Mouse (Mus musculus): ENCODE measurements around the gene Prickle4. TPM values are rescaled to one million over a fixed set of nuclear protein-coding genes. Genes with fewer than 3 reads are reported as not detected.

The Prickle4 gene
- polyA plus RNA-seq (2014; fragmentation: Nextera tagmentation; extraction: Ambion mirVana), result 0.68 and 4.4 TPM in 2 replicates

DNA sequence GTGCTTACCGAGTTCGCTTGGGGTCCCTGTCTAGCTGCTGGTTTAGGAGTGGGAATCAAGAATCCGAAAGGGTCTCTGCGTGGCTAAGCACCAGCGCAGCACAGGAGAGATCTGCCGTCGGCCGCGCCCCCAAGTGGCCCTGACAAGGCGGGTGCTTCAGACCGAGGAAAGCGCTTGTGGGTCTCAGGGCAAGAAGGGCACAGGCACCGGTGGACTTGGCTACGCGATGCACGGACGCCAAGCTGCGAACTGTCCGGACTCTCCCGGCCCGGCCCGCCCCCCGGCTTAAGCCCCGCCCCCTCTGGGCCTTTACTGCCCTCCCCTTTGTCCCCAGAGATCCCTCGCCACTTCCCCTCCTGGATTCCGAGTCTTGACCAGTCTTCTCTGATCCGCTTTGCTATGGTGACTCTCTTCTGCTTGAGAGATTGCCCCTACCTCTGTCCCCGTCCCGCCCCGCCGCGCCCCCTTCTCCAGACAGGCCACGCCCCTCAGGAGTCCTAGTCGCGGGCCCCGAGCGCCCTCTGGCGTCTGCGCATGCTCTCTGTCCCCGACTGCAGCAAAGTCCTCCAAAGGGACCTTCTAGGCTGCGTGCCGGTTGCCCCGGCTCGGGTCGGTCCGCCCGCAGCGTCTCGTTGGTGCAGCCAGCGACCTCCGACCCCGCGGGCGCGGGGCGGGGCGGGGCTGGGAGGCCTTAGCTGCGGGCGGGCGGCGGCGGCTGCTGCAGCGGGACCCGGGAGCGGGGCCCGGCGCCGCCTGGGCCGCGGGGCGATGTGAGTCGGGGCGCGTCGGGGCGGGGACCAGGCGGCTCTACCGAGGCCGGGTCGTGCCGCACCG lies at the start of gene Prickle4:
Gene Prickle4 (minus strand): TSS at position 234 of the 834 bp plus-strand sequence.
- WGBS, result under 1% methylated on average over 58 of the region's 82 CpGs
- H3K36me3 ChIP-seq (ENCODE audit: control insufficient read depth, insufficient read depth, low read length), result no peaks in the 10 kb centered on the region
- H3K9ac ChIP-seq (replicated peaks; ENCODE audit: low read depth, low read length), result peak within 1 kb of the TSS; percentile 83
- peaks cover 8% of the 10 kb centered on the region for H3K4me1 ChIP-seq (ENCODE audit: control insufficient read depth, insufficient read depth, low read length)
- peak within 1 kb of the TSS; percentile 61 for H3K4me3 ChIP-seq (ENCODE audit: low read depth, low read length)
- H3K27ac ChIP-seq (ENCODE audit: low read depth, low read length), result peak within 1 kb of the TSS; percentile 69
- no peaks in the 10 kb centered on the region for H3K27me3 ChIP-seq (ENCODE audit: control insufficient read depth, insufficient read depth, low read length)
- peak within 1 kb of the TSS; percentile 78 for H3K4me2 ChIP-seq (ENCODE audit: low read depth, low read length)
- peak; percentile 94 for ATAC-seq (ENCODE audit: low read depth)
- no peaks in the 10 kb centered on the region for H3K9me3 ChIP-seq (ENCODE audit: control insufficient read depth, low read length)

DNA sequence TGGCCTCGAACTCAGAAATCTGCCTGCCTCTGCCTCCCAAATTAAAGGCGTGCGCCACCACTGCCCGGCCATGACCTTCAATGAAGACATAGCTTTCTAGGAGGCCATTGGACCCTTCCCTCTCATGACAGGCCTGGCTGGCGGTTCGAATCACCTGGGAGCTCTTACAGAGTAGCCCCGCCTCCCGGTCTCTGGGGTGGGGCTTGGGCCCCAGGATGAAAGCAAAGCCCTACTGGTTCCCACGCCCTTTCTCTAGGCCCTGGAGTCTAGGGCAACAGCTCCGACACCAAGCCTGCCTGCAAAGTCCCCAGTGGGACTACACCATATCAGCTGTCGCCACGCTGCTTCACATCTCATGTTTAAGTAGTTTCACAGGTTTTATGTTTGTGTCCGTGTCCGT lies 49.5 kb upstream of the Prickle4 start:
- no peak overlapping the region for H3K27ac ChIP-seq (ENCODE audit: low read depth, low read length)
- no peaks in the 10 kb centered on the region for H3K36me3 ChIP-seq (ENCODE audit: control insufficient read depth, insufficient read depth, low read length)
- WGBS, result 92% methylated on average over 14 of the region's 14 CpGs
- H3K9me3 ChIP-seq (ENCODE audit: control insufficient read depth, low read length), result no peaks in the 10 kb centered on the region; the same call in 1 of the 2 replicates
- no peak overlapping the region for H3K4me2 ChIP-seq (ENCODE audit: low read depth, low read length)
- H3K9ac ChIP-seq (replicated peaks; ENCODE audit: low read depth, low read length), result no peak overlapping the region
- ATAC-seq (ENCODE audit: low read depth), result no peak
- H3K27me3 ChIP-seq (ENCODE audit: control insufficient read depth, insufficient read depth, low read length), result 0 out of 2 replicates have a peak, but pooled peaks cover 2% of the 10 kb centered on the region
- H3K4me3 ChIP-seq (ENCODE audit: low read depth, low read length), result no peak overlapping the region
- H3K4me1 ChIP-seq (ENCODE audit: control insufficient read depth, insufficient read depth, low read length), result 0 out of 2 replicates have a peak, but pooled peaks cover 2% of the 10 kb centered on the region

DNA sequence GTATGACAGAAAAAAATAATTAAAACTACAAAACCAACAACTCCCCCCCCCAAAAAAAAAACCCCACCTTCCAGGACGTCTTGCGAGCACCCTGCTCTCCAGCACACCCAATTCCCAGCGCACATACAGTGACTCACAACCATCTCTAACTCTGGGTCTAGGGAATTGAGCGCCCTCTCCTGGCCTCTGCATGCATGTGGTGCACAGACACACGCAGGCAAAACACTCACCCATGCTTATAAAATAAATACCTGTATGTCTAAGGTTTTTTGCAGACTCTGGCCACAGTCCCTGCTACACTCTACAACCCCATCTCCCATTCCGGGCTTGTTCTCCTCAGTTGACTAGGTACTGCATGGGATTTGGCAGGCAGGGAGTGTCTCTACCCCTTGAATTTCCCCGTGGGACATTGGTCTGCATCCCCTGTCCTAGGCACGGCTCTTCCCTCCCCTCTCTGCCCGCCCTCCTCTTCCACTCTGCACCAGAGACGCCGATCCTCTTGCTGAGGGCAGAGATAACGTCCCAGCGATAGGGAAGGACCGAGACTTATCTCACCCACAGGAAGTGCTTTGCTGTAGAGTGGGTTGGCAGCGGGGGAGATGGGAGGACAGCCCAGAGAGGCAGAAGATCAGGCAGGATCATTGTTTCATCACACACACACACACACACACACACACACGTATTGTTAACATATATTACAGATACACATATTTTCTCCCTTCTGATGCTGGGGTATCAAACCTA lies 48.6 kb upstream of the Prickle4 start:
- 47% methylated on average over 16 of the region's 16 CpGs for WGBS
- Histone ChIP-seq H3K36me3 (ENCODE audit: control insufficient read depth, insufficient read depth, low read length) (no peaks in the 10 kb centered on the region), H3K4me2 (ENCODE audit: low read depth, low read length) (no peak overlapping the region), H3K9ac (replicated peaks; ENCODE audit: low read depth, low read length) (no peak overlapping the region), H3K4me1 (ENCODE audit: control insufficient read depth, insufficient read depth, low read length) (peaks cover 6% of the 10 kb centered on the region; the same call in 1 of the 2 replicates), H3K9me3 (ENCODE audit: control insufficient read depth, low read length) (no peaks in the 10 kb centered on the region; the same call in 1 of the 2 replicates), H3K27me3 (ENCODE audit: control insufficient read depth, insufficient read depth, low read length) (peaks cover 6% of the 10 kb centered on the region; the same call in 1 of the 2 replicates), H3K4me3 (ENCODE audit: low read depth, low read length) (no peak overlapping the region), H3K27ac (ENCODE audit: low read depth, low read length) (no peak overlapping the region)
- ATAC-seq (ENCODE audit: low read depth), result no peak

DNA sequence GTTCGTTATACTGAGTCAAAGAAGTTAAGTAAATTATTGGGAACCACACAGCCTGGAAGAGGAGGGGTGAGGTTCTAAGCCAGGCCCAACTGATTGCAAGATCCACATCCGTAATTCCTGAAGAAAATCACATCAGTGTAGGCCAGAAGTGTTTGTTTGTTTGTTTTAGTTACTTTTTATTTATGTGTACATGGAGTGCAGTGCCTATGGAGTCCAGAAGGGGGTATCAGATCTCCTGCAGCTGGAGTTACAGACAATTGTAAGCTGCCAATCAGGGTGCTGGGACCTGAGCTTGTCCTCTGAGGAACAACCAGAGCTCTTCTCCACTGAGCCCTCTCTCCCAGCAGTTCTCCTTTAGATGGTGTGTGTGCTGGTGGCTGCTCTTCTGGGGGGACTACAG lies 45.6 kb upstream of the Prickle4 start:
- no peak for ATAC-seq (ENCODE audit: low read depth)
- WGBS, result 51% methylated on average over 2 of the region's 2 CpGs

DNA sequence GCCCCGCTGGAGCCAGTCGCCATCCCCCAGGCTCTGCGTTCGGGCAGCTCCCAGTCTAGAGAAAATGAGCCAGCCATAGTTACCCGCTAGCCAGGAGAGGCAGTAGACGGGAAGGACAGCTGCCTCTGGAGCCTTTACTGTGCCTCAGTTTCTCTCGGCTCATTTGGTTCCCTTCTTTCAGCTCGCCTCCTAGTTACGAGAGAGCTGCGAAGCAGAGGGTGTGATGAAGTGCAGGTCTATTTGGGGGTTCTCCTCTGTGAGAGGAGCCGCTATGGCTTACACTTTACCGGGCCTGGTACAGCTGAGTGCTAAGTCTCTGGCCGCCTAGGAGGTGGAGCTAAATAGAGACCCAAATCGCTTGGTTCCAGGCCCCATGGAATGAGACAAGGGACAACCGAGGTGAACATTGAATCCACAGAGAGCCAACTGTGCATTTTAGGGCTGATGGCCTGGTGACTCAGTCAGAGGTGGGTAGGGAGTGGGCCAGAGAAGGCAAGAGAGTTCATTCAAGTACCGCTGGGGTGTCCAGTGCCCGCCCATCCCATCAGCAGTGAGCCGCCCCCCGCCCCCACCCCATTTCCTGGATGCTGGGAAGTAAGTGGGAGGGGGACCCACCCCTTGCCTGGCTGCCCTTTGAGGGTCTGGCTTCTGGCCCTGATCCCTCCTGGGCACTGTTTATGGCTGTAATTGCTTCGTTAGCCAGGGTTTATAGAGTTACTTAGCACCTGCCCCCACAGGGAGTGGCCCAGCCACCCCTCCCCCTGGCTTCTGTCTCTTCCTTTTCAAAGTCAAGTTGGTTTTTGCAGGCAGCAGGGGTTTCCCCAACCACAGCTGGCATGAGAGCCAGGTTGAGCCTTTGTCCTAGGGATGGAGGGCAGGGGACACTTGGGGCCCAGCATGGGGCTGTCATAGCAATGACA lies 44.6 kb upstream of the Prickle4 start:
- no peak overlapping the region for H3K27ac ChIP-seq (ENCODE audit: low read depth, low read length)
- peaks cover 15% of the 10 kb centered on the region; the same call in 1 of the 2 replicates for H3K27me3 ChIP-seq (ENCODE audit: control insufficient read depth, insufficient read depth, low read length)
- WGBS, result 3% methylated on average over 20 of the region's 20 CpGs
- H3K4me2 ChIP-seq (ENCODE audit: low read depth, low read length), result peak overlapping the region; percentile 89
- no peak overlapping the region for H3K9ac ChIP-seq (replicated peaks; ENCODE audit: low read depth, low read length)
- H3K4me1 ChIP-seq (ENCODE audit: control insufficient read depth, insufficient read depth, low read length), result peaks cover 14% of the 10 kb centered on the region; the same call in 1 of the 2 replicates
- H3K36me3 ChIP-seq (ENCODE audit: control insufficient read depth, insufficient read depth, low read length), result no peaks in the 10 kb centered on the region
- ATAC-seq (ENCODE audit: low read depth), result no peak
- peak overlapping the region; percentile 44 for H3K4me3 ChIP-seq (ENCODE audit: low read depth, low read length)
- no peaks in the 10 kb centered on the region for H3K9me3 ChIP-seq (ENCODE audit: control insufficient read depth, low read length)

More for the DNA sequence above, 45.6 kb upstream of the Prickle4 start:
- Histone ChIP-seq H3K4me1 (ENCODE audit: control insufficient read depth, insufficient read depth, low read length) (peaks cover 14% of the 10 kb centered on the region; the same call in 1 of the 2 replicates), H3K36me3 (ENCODE audit: control insufficient read depth, insufficient read depth, low read length) (no peaks in the 10 kb centered on the region), H3K9ac (replicated peaks; ENCODE audit: low read depth, low read length) (no peak overlapping the region), H3K9me3 (ENCODE audit: control insufficient read depth, low read length) (no peaks in the 10 kb centered on the region; the same call in 1 of the 2 replicates), H3K4me3 (ENCODE audit: low read depth, low read length) (no peak overlapping the region), H3K4me2 (ENCODE audit: low read depth, low read length) (no peak overlapping the region), H3K27me3 (ENCODE audit: control insufficient read depth, insufficient read depth, low read length) (peaks cover 15% of the 10 kb centered on the region; the same call in 1 of the 2 replicates), H3K27ac (ENCODE audit: low read depth, low read length) (no peak overlapping the region)

DNA sequence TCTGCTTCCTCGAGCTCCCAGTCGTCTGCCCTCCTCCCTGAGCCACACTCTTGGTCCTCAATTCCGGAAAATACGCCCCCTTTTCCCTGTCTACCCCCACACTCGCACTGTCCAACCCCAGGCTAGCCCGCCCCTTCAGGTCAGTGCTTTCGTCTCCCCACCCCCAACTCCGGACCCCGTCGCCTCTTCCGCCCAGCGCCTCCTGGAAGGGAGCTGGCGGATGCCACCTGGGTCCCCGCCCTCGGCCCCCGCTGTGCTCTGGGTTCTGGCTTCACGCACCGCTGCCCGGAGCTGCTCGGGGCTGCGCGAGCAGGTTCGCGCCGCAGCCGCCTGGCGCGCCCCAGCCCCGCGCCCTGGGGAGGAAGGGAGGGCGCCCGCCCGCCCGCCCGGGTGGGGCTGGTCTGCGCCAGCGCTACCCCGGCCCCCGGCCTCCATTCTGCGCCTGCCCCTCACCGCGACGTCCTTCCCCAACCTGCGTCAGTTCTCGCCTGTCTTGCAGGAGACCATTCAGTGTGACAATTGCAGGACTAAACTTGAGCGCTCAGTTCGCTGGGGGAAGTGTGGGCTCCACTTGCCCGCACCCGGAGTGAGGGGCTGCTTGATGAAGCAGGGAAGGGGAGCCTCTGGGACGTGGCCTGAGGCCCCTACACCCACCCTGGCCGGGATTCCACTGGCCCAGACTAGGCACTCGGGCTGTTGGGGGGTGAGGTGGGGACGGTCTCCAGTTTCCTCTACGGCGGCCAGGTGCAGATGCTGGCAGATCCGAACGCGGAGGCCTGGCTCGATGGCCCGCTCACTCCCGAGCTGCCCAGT lies 43.7 kb upstream of the Prickle4 start:
- Histone ChIP-seq H3K27me3 (ENCODE audit: control insufficient read depth, insufficient read depth, low read length) (peaks cover 15% of the 10 kb centered on the region; the same call in 1 of the 2 replicates), H3K36me3 (ENCODE audit: control insufficient read depth, insufficient read depth, low read length) (no peaks in the 10 kb centered on the region), H3K9me3 (ENCODE audit: control insufficient read depth, low read length) (no peaks in the 10 kb centered on the region), H3K4me1 (ENCODE audit: control insufficient read depth, insufficient read depth, low read length) (peaks cover 14% of the 10 kb centered on the region; the same call in 1 of the 2 replicates), H3K27ac (ENCODE audit: low read depth, low read length) (no peak overlapping the region), H3K9ac (replicated peaks; ENCODE audit: low read depth, low read length) (peak overlapping the region; percentile 53; the same call in 1 of the 2 replicates), H3K4me3 (ENCODE audit: low read depth, low read length) (peak overlapping the region; percentile 44), H3K4me2 (ENCODE audit: low read depth, low read length) (peak overlapping the region; percentile 89)
- peak; percentile 39 for ATAC-seq (ENCODE audit: low read depth)
- 1% methylated on average over 52 of the region's 61 CpGs for WGBS

DNA sequence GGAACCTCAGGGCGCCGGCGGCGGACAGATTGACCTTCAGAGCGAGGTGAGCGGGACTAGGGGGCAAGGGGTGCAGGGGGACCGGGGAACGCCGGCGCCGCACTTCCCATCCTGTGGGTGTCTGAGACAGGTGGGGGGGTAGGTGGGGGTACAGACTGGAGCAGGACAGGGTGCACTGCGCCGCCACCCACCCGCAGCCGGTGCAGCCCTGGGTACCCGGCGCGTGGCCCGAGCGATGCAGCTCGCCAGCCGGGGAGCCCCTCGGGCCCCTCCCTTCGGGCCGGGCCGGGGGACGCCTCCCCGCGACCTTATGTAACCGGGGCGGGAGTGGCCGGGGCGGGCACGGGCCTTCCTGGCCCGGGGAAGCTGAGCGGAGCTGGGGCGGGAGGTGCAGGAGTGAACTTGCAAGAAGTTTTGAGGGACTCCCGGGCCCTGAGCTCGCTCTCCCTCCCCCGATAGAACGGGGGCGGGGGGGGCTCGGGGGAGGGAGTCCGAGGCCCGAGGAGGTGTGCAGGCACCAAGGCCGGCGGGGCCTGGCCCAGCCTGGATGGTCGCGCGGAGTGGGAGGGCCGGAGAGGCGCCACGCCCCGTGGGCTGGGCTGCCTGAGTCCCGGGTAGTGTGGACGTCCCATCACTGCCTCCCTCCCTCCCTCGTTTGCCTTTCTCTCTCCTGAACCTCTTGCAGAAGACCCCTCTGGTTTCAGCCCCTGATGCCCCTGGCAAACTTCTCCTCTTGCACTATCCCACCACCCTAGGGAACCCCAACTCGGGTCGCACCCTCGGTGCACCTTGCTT lies 42.9 kb upstream of the Prickle4 start:
- Histone ChIP-seq H3K9ac (replicated peaks; ENCODE audit: low read depth, low read length) (peak overlapping the region; percentile 53), H3K4me2 (ENCODE audit: low read depth, low read length) (peak overlapping the region; percentile 89), H3K27ac (ENCODE audit: low read depth, low read length) (no peak overlapping the region), H3K36me3 (ENCODE audit: control insufficient read depth, insufficient read depth, low read length) (no peaks in the 10 kb centered on the region), H3K9me3 (ENCODE audit: control insufficient read depth, low read length) (no peaks in the 10 kb centered on the region), H3K27me3 (ENCODE audit: control insufficient read depth, insufficient read depth, low read length) (peaks cover 15% of the 10 kb centered on the region; the same call in 1 of the 2 replicates), H3K4me1 (ENCODE audit: control insufficient read depth, insufficient read depth, low read length) (peaks cover 14% of the 10 kb centered on the region; the same call in 1 of the 2 replicates), H3K4me3 (ENCODE audit: low read depth, low read length) (peak overlapping the region; percentile 44)
- ATAC-seq (ENCODE audit: low read depth), result peak; percentile 74
- 1% methylated on average over 39 of the region's 60 CpGs for WGBS

Measured in neural tube, embryonic 14.5 days (tissue).